Mouse (Mus musculus) embryonic facial prominence, embryonic 14.5 days (tissue): ENCODE results near the gene Fut11. TPM values are rescaled to one million over a fixed set of nuclear protein-coding genes. Genes with fewer than 3 reads are reported as not detected.

Experiments
- ATAC-seq: fragments of 200-750 bp; cut with Nextera tagmentation; 2 replicates; pipeline ENCODE4 v1.8.0; 2017; ENCODE audit warnings: low read depth, moderate number of reproducible peaks, moderate TSS enrichment
- DNase-seq: peaks from one replicate; pipeline ENCODE4 v3.0.0-alpha.2; 2015; ENCODE audit warnings: low spot score
- H3K27ac ChIP-seq: fragments of 300-500 bp; sonication (generic); replicated peaks from 2 replicates; pipeline ENCODE4 v1.5.1; 2014; ENCODE audit warnings: low read depth, mild to moderate bottlenecking, low read length, moderate library complexity
- H3K27me3 ChIP-seq: fragments of 300-500 bp; sonication (generic); replicated peaks from 2 replicates; pipeline ENCODE4 v1.6.1; 2014; ENCODE audit warnings: low read length; ENCODE audit not compliant: control insufficient read depth, insufficient read depth
- H3K36me3 ChIP-seq: fragments of 300-500 bp; sonication (generic); 2 replicates; pipeline ENCODE4 v1.6.1; 2014; ENCODE audit warnings: low read length, mixed read lengths; ENCODE audit not compliant: control insufficient read depth, insufficient read depth
- H3K4me1 ChIP-seq: fragments of 300-500 bp; sonication (generic); 2 replicates; pipeline ENCODE4 v1.6.1; 2014; ENCODE audit warnings: antibody characterized with exemption, low read length; ENCODE audit not compliant: control insufficient read depth, insufficient read depth
- H3K4me2 ChIP-seq: fragments of 300-500 bp; sonication (generic); 2 replicates; pipeline ENCODE4 v1.6.1; 2014; ENCODE audit warnings: low read depth, mild to moderate bottlenecking, low read length, moderate library complexity, mixed read lengths
- H3K4me3 ChIP-seq: fragments of 300-500 bp; sonication (generic); 2 replicates; pipeline ENCODE4 v1.5.1; 2014; ENCODE audit warnings: low read depth, mild to moderate bottlenecking, low read length
- H3K9ac ChIP-seq: fragments of 300-500 bp; sonication (generic); 2 replicates; pipeline ENCODE4 v1.6.1; 2014; ENCODE audit warnings: low read depth, mild to moderate bottlenecking, low read length, moderate library complexity, mixed read lengths
- H3K9me3 ChIP-seq: fragments of 300-500 bp; sonication (generic); 2 replicates; pipeline ENCODE4 v1.6.1; 2016; ENCODE audit warnings: low read length; ENCODE audit not compliant: control insufficient read depth
- WGBS: fragments of 180-500 bp; shearing (Covaris S2); extraction: QIAGEN DNeasy Blood & Tissue Kit; methylation state at CpG from one replicate; pipeline ENCODE4 v1.1.7; 2014; 5-methylcytosine and 5-hydroxymethylcytosine counted together
- polyA plus RNA-seq: library from polyadenylated mRNA; unstranded; fragments of >200 nt; fragmentation: Nextera tagmentation; extraction: Ambion mirVana; gene quantifications from 2 replicates; pipeline ENCODE4 v1.2.1, GENCODE M21; 2014

The Fut11 gene
- polyA plus RNA-seq, 1 experiment from 2014 or later: 30.1 TPM

DNA sequence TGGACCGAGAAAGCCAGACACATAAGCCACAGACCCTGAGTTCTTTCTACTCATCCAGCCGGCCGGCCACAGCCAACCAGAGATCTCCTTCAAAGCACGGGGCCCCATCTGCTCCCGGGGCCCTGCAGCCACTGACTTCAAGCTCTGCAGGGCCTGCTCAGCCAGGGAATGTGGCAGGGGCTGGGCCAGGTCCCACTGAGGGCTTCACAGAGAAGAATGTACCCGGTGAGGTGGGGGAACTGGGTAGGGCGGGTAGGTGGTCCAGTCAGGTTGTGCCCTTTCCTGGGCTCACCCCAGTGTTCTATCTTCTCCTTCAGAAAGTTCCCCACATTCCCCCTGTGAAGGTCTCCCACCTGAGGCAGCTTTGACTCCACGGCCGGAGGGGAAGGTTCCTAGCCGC lies 23.7 kb downstream of the Fut11 start:
- no peak overlapping the region for H3K9ac ChIP-seq
- H3K4me2 ChIP-seq: no peak overlapping the region
- no peak overlapping the region for H3K4me3 ChIP-seq
- H3K4me1 ChIP-seq: no peaks in the 10 kb centered on the region
- H3K27ac ChIP-seq: no peak overlapping the region
- WGBS: 84% methylated on average over 10 of the region's 10 CpGs
- no peaks in the 10 kb centered on the region for H3K27me3 ChIP-seq
- peaks cover 100% of the 10 kb centered on the region for H3K36me3 ChIP-seq
- no peaks in the 10 kb centered on the region for H3K9me3 ChIP-seq
- no peak for ATAC-seq
- no peak for DNase-seq

DNA sequence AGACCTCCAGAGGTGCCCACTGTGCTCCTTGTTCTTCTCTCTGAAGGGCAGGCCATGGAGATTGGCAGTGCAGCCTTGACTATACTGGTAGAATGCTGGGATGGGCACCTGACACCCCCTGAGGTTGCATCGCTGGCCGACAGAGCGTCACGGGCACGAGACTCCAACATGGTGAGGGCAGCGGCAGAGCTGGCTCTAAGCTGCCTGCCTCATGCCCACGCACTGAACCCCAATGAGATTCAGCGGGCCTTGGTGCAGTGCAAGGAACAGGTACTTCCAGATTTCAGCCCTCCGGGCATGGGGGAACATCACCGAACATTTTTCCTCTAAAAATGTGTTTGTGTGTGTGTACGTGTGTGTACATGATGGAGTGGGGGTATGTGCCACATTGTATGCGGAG lies 25.0 kb downstream of the Fut11 start:
- no peak overlapping the region for H3K9ac ChIP-seq
- no peak overlapping the region for H3K27ac ChIP-seq
- no peak for DNase-seq

DNA sequence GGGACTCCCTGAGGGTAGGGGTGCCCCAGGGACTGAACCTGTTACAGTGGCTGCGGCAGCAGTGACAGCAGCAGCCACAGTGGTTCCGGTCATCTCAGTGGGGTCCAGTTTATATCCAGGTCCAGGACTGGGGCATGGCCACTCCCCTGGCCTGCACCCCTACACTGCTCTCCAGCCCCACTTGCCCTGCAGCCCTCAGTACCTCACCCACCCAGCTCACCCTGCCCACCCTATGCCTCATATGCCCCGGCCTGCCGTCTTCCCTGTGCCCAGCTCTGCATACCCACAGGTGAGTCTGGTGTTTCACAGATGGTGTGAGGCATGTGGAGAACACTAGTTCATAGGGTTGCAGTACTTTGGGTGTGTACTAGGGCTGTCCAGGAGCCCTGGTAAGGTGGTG lies 26.6 kb downstream of the Fut11 start:
- H3K4me3 ChIP-seq: no peak overlapping the region
- no peaks in the 10 kb centered on the region for H3K4me1 ChIP-seq
- no peak for ATAC-seq
- no peak overlapping the region for H3K27ac ChIP-seq
- H3K9ac ChIP-seq: no peak overlapping the region
- H3K36me3 ChIP-seq: peaks cover 99% of the 10 kb centered on the region
- DNase-seq: no peak
- 82% methylated on average over 4 of the region's 4 CpGs for WGBS
- H3K4me2 ChIP-seq: no peak overlapping the region
- H3K9me3 ChIP-seq: no peaks in the 10 kb centered on the region
- H3K27me3 ChIP-seq: no peaks in the 10 kb centered on the region

More for the DNA sequence above, 25.0 kb downstream of the Fut11 start:
- Histone ChIP-seq H3K4me2 (no peak overlapping the region), H3K36me3 (peaks cover 99% of the 10 kb centered on the region), H3K9me3 (no peaks in the 10 kb centered on the region), H3K27me3 (no peaks in the 10 kb centered on the region), H3K4me3 (no peak overlapping the region), H3K4me1 (no peaks in the 10 kb centered on the region)
- 90% methylated on average over 12 of the region's 12 CpGs for WGBS
- ATAC-seq: no peak

DNA sequence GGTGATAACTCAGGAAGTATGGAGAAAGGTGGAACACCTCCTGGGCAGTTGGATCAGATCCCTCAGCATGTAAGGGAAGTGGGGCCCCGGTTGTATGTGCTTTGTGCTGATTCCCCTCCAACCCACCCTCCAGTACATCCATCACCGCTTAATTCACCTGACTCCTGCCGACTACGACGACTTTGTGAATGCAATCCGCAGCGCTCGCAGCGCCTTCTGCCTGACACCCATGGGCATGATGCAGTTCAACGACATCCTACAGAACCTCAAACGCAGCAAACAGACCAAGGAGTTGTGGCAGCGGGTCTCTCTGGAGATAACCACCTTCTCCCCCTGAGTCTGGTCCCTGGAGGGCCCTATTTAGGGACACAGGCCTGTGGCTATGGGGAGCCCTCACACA lies 28.2 kb downstream of the Fut11 start:
- Histone ChIP-seq H3K27me3 (no peaks in the 10 kb centered on the region), H3K4me2 (no peak overlapping the region), H3K36me3 (peaks cover 99% of the 10 kb centered on the region), H3K27ac (no peak overlapping the region), H3K9ac (no peak overlapping the region), H3K4me3 (no peak overlapping the region), H3K4me1 (no peaks in the 10 kb centered on the region), H3K9me3 (no peaks in the 10 kb centered on the region)
- ATAC-seq (no peak), DNase-seq (no peak)
- 92% methylated on average over 12 of the region's 12 CpGs for WGBS

DNA sequence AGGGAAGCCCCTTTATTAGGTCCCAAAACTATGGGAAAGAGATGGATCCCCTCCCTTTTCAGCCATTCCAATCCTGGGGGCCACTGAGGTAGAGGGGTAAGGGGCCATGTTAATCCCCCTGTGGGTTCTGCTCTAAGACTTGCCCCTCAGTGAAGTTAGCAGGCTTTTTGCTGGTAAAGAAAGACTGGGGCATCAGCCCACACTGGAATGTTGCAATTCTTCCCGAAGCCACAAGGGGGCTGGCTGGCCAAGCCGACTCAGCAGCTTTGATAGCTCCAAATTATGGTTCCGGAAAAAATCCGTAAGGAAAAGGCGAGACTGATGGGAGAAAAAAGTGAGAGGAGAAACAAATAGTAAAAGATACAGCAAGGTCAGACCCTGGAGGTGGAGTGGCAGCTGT lies 29.3 kb downstream of the Fut11 start:
- no peak for ATAC-seq

DNA sequence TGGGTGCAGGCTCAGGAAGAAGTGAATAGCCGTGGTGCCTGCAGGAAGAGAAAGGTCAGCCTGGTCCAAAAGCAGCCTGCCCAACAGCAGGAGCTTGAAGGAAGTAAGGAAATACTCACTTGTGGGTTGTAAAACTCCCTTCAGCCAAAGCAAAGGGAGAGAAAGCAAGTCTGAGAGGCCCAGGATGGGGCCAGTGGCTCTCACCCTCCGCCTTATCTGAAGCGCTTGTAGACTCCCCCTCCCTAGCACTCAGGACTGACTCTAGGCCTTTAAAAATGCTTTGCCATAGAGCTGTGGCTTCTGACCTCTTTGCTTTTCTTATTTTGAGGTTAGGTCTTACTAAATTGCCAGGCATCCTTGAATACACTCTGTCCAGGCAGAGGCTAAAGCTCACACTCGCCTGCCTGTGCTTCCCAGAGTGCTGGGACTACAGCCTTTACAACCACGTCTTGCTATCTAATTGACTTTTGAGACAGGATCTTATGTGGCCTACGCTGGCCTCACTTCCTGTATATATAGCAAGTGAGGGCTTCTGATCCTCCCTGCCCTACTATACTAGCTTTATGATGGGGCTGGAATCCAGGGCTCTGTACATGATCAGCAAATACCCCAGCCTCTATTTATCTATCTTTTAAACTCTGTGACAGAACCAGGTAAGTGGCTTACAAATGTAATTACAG lies 31.0 kb downstream of the Fut11 start:
- no peak for ATAC-seq
- H3K27me3 ChIP-seq: no peaks in the 10 kb centered on the region
- H3K36me3 ChIP-seq: peaks cover 98% of the 10 kb centered on the region
- no peaks in the 10 kb centered on the region for H3K4me1 ChIP-seq
- H3K9ac ChIP-seq: no peak overlapping the region
- no peak for DNase-seq
- no peak overlapping the region for H3K27ac ChIP-seq
- no peaks in the 10 kb centered on the region for H3K9me3 ChIP-seq
- no peak overlapping the region for H3K4me2 ChIP-seq
- no peak overlapping the region for H3K4me3 ChIP-seq
- 85% methylated on average over 6 of the region's 6 CpGs for WGBS

More for the DNA sequence above, 29.3 kb downstream of the Fut11 start:
- peak; percentile 64 for DNase-seq
- Histone ChIP-seq H3K9me3 (no peaks in the 10 kb centered on the region), H3K4me2 (no peak overlapping the region), H3K4me1 (no peaks in the 10 kb centered on the region), H3K27me3 (no peaks in the 10 kb centered on the region), H3K9ac (no peak overlapping the region; the same call in 1 of the 2 replicates), H3K36me3 (peaks cover 99% of the 10 kb centered on the region), H3K27ac (no peak overlapping the region), H3K4me3 (no peak overlapping the region)
- 29% methylated on average over 5 of the region's 5 CpGs for WGBS

DNA sequence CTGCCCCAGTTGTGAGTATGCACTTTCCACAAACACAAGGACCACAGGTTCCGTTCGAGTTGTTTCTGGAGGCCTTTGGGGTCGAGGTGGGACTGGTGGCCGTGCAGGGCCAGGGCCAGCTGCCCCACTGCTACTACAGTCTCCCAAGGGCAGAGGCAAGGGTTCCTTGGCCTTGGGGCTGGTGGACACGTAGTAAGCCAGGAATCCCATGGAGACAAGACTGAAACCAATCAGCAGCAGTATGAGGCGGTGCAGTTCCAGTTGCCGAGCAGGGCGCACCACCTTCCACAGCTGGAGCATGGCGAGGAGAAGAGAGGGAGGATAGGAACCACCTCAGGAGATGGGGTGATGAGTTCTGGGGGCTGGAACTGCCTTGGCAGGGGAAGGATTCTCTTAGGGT lies 35.1 kb downstream of the Fut11 start:
- no peak for ATAC-seq
- H3K4me2 ChIP-seq: no peak overlapping the region
- WGBS: 91% methylated on average over 9 of the region's 9 CpGs
- no peaks in the 10 kb centered on the region for H3K9me3 ChIP-seq
- DNase-seq: no peak
- no peaks in the 10 kb centered on the region for H3K27me3 ChIP-seq
- H3K27ac ChIP-seq: no peak overlapping the region
- peaks cover 9% of the 10 kb centered on the region for H3K4me1 ChIP-seq
- no peak overlapping the region for H3K9ac ChIP-seq
- H3K4me3 ChIP-seq: no peak overlapping the region
- H3K36me3 ChIP-seq: peaks cover 77% of the 10 kb centered on the region

DNA sequence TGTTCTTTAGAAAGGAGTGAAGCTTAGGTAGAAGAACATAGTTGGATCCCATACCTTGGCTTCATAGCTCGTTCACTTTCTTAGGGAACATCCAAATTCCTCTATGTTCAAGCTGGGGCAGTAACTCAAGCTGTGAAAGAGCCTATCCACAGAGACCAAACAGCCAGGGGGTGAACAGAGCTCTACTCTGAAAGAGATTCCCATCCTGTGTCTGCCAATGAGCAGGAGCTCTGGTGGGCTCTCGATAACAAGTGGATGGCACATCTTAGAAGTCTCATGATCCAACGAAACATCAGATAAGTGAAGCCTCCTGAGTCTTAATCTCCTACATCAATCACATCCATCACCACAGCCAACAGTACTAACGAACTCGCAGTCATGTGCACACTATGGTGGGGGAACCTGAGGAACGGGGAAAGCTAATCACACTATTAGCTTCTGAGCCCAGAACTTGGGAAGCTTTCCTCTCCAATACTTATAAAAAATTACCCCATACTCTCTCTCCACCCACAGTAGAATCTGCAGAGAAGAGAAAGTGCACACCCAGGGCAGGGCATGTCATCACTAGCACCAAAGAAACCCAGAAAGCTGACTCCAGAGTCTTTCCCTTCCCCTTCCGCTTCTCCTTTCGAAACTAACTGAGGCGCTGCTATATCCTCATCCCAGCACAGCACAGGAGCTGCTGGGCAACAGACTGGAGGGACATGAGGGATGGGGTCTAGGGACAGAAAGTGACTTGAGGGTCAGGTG lies 36.3 kb downstream of the Fut11 start:
- peaks cover 13% of the 10 kb centered on the region for H3K4me1 ChIP-seq
- ATAC-seq (no peak), DNase-seq (no peak)
- WGBS: 85% methylated on average over 9 of the region's 9 CpGs
- H3K27ac ChIP-seq: no peak overlapping the region
- no peak overlapping the region for H3K4me2 ChIP-seq
- H3K9ac ChIP-seq: no peak overlapping the region
- no peaks in the 10 kb centered on the region for H3K27me3 ChIP-seq
- no peak overlapping the region for H3K4me3 ChIP-seq
- H3K9me3 ChIP-seq: no peaks in the 10 kb centered on the region
- H3K36me3 ChIP-seq: peaks cover 76% of the 10 kb centered on the region
